Mouse (Mus musculus) v-Abl transformed pro-B cells (cell line): Measurements from ENCODE around the gene Gm28269.

Experiments
- in situ Hi-C, 2 experiments: fragments of 400-800 bp; cut with MboI; formaldehyde crosslinking; loops; one replicate each; pipeline ENCODE4 v1.15.1; 2025; ENCODE audit not compliant: unreplicated experiment in 2 of 2

Gm28269 gene

DNA sequence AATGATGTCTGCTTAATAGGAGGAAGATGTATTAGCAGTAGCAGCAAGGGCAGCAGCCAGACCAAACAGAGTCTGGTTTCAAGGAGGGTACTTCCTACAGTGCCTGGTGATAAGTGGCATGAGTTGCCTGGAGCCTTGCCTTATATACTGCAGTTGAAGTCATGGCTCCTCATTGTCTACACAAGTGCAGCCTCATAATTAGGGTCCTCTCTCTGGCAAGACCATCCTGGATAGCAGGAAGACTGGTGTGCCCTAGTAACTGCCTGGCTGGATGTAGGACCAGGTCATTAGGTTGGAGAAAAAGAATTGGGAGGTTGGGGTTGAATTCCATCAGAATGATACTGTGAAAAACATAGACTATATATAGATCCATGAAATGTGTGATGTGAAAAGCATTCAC lies at the start of gene Gm28269:
Gm28269 (minus strand) TSS at position 101 of the 400 bp plus-strand sequence.
- in situ Hi-C loops, result no loop called here

DNA sequence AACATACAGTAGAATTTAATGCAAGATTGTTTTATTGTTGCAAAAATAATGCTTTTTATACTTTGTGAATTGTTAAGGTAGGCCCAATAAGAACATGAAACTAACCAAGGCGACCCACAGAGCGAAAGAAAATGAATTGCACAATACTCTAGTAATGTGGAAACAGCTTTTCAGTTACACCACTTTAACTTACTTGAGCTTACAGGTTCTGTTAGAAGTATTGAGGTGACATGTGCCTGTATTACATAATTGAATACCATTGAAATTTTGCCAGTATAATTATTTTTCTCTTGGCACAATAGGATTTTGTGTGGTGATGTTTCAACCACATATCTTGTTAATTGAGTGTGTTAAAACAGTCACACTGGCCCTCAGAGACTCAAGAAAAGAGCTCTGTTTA lies 28.0 kb downstream of the Gm28269 start:
- in situ Hi-C loops, result no loop called here

GRCm38 (mm10) chrX:21715293-21715692 lies 29.6 kb downstream of the Gm28269 start:
- in situ Hi-C loops, result no loop called here

DNA sequence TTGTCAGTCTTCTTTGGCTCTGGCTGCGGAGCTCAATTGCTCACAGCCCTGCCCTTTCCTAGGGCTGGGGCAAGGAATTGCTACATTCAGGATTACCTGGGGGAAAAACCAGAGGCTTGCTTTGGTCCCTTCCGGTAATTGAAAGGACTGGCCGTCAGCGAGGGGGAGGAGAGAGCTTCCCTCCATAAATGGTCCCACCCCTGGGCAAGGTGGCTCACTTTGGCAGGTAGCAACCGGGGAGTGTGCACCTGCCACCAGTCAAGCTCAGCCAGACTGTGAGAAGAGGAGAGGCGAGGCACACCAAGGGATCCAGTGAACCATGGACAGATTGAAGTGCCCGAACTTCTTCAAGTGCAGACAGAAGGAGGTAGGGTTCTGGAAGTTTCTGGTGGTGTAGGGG lies 30.1 kb downstream of the Gm28269 start, which contains the start of gene Slc6a14:
Slc6a14 (plus strand) TSS at position 68 of the 400 bp plus-strand sequence.
- in situ Hi-C loops, result no loop called here

GRCm38 (mm10) chrX:21704470-21704869 lies 40.4 kb downstream of the Gm28269 start:
- in situ Hi-C loops, result no loop called here

- in situ Hi-C loops, result no loop called here
Measured at GRCm38 (mm10) chrX:21701646-21702045, 43.3 kb downstream of the Gm28269 start.

DNA sequence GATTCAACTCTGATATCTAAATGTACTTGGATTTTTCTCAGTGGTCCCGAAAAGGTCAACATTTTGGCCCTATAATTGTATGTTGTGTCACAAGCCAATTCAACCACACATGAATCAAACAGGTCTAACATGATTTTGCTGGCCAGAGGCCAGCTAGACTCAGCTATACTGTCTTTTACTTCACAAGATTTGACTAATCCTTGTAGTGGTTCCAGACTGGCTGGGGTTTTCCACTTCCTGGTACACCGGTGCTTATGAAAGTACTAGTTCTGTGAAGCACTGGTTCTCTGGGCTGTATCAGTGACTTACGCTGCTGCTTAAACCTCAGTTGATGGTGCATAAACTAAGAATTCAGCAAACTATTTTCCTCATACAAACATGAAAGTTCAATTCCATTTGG lies 49.2 kb downstream of the Gm28269 start:
- in situ Hi-C loops, result no loop called here

- in situ Hi-C loops, result no loop called here
Measured at GRCm38 (mm10) chrX:21695220-21695619, 49.7 kb downstream of the Gm28269 start.
